Mouse (Mus musculus) brain, embryonic 14.5 days (tissue): ENCODE data around the gene Epyc.

Experiments
- CTCF ChIP-seq: fragments of 200-500 bp; IDR thresholded peaks from 2 replicates; pipeline ENCODE4 v1.5.1; 2012; ENCODE audit warnings: inconsistent platforms, mild to moderate bottlenecking, moderate library complexity, borderline replicate concordance; ENCODE audit not compliant: insufficient read depth, insufficient read length; ENCODE audit errors: extremely low read depth
- POLR2A ChIP-seq: fragments of 200-500 bp; IDR thresholded peaks from 2 replicates; pipeline ENCODE4 v1.6.1; 2012; ENCODE audit warnings: mild to moderate bottlenecking, inconsistent platforms, borderline replicate concordance; ENCODE audit not compliant: poor library complexity, insufficient read depth, insufficient read length, severe bottlenecking; ENCODE audit errors: extremely low read depth

DNA sequence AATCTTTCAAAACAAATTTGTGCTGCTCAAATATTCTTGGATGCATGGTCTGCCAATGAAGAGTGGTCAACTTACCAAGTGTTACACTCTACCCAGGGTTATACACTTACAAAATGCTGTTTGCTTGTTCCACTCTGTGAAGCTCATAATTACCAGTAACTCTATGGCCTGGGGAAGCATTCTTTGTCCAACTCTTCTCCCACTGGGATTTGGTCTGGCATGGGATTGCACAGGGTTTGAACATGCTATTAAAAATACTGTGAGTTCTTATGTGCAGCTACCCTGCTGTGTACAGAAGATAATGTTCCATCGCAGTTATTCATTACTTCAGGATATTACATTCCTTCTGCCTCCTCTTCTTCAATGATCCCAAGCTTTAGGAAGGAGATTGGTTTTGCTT, 43.3 kb downstream of the Epyc start:
- TF ChIP-seq CTCF: no peak
- no peak for TF ChIP-seq POLR2A
